Mouse (Mus musculus) erythroid progenitor cell, adult 5-6 weeks (primary cell): ENCODE results near the gene Iqcf5. TPM values are rescaled to one million over a fixed set of nuclear protein-coding genes. Genes with fewer than 3 reads are reported as not detected.

ENCODE experiments used
- ATAC-seq: replicated peaks from 2 replicates; pipeline ENCODE4 v1.8.0; 2016; ENCODE audit warnings: moderate number of reproducible peaks, mild to moderate bottlenecking, moderate TSS enrichment, inconsistent platforms; ENCODE audit not compliant: poor library complexity, low FRiP score, severe bottlenecking
- total RNA-seq, 2 experiments: library from RNA; stranded (forward) in 1 of 2; stranded (reverse) in 1 of 2; fragments of 150-400 nt in 1 of 2; fragments of 186-747, 209-891 nt in 1 of 2; gene quantifications; 2 replicates each; pipeline versions ENCODE4 v1.2.3 to v1.2.4; 2015 to 2017; ENCODE audit warnings: low replicate concordance in 2 of 2

The Iqcf5 gene
- total RNA-seq, 2 experiments from 2014 or later, result not detected

GRCm38 (mm10) chr9:106564025-106564424, 49.7 kb downstream of the Iqcf5 start:
- no peak for ATAC-seq

Other genes starting within 250 kb of the Iqcf5 start
- gene Poc1a, start 233.5 kb upstream of the Iqcf5 start, total RNA-seq (2015; ENCODE audit: low replicate concordance), result 28.1 and 28.9 TPM in 2 replicates
- gene Poc1a, start 233.5 kb upstream of the Iqcf5 start, total RNA-seq (2017; ENCODE audit: low replicate concordance), result 12.7 and 19.5 TPM in 2 replicates
- gene Dusp7, start 145.9 kb upstream of the Iqcf5 start, total RNA-seq (2015; ENCODE audit: low replicate concordance), result 13.3 and 19.3 TPM in 2 replicates
- gene Dusp7, start 145.9 kb upstream of the Iqcf5 start, total RNA-seq (2017; ENCODE audit: low replicate concordance), result 2.7 and 3.9 TPM in 2 replicates
- gene Rpl29, start 85.1 kb upstream of the Iqcf5 start, total RNA-seq (2015; ENCODE audit: low replicate concordance), result 733 and 902 TPM in 2 replicates
- gene Rpl29, start 85.1 kb upstream of the Iqcf5 start, total RNA-seq (2017; ENCODE audit: low replicate concordance), result 361 and 381 TPM in 2 replicates
- 2.9 TPM in 1 of 2 replicates, not detected in the other for gene Acy1, start 76.3 kb upstream of the Iqcf5 start, total RNA-seq (2015; ENCODE audit: low replicate concordance)
- 0.30 and 0.39 TPM in 2 replicates for gene Acy1, start 76.3 kb upstream of the Iqcf5 start, total RNA-seq (2017; ENCODE audit: low replicate concordance)
- 1.3 TPM in 1 of 2 replicates, not detected in the other for gene Abhd14b, start 67.1 kb upstream of the Iqcf5 start, total RNA-seq (2015; ENCODE audit: low replicate concordance)
- gene Abhd14b, start 67.1 kb upstream of the Iqcf5 start, total RNA-seq (2017; ENCODE audit: low replicate concordance), result 0.91 TPM in 1 of 2 replicates, not detected in the other
- 3.2 and 3.4 TPM in 2 replicates for gene Abhd14a, start 66.9 kb upstream of the Iqcf5 start, total RNA-seq (2015; ENCODE audit: low replicate concordance)
- gene Abhd14a, start 66.9 kb upstream of the Iqcf5 start, total RNA-seq (2017; ENCODE audit: low replicate concordance), result 0.77 and 2.0 TPM in 2 replicates
- 9.2 TPM in 1 of 2 replicates, not detected in the other for gene Pcbp4, start 61.3 kb upstream of the Iqcf5 start, total RNA-seq (2015; ENCODE audit: low replicate concordance)
- not detected in 2 replicates for gene Pcbp4, start 61.3 kb upstream of the Iqcf5 start, total RNA-seq (2017; ENCODE audit: low replicate concordance)
- gene Gpr62, start 48.6 kb upstream of the Iqcf5 start, total RNA-seq (2015; ENCODE audit: low replicate concordance), result not detected in 2 replicates
- gene Gpr62, start 48.6 kb upstream of the Iqcf5 start, total RNA-seq (2017; ENCODE audit: low replicate concordance), result not detected in 2 replicates
- not detected in 2 replicates for gene Rrp9, start 38.6 kb upstream of the Iqcf5 start, total RNA-seq (2015; ENCODE audit: low replicate concordance)
- gene Rrp9, start 38.6 kb upstream of the Iqcf5 start, total RNA-seq (2017; ENCODE audit: low replicate concordance), result 1.3 and 3.9 TPM in 2 replicates
- gene Parp3, start 37.6 kb upstream of the Iqcf5 start, total RNA-seq (2015; ENCODE audit: low replicate concordance), result 3.2 and 4.2 TPM in 2 replicates
- 2.3 and 3.3 TPM in 2 replicates for gene Parp3, start 37.6 kb upstream of the Iqcf5 start, total RNA-seq (2017; ENCODE audit: low replicate concordance)
- gene Iqcf1, start 14.6 kb upstream of the Iqcf5 start, total RNA-seq (2015; ENCODE audit: low replicate concordance), result not detected in 2 replicates
- not detected in 2 replicates for gene Iqcf1, start 14.6 kb upstream of the Iqcf5 start, total RNA-seq (2017; ENCODE audit: low replicate concordance)
- gene Iqcf3, start 47.1 kb downstream of the Iqcf5 start, total RNA-seq (2015; ENCODE audit: low replicate concordance), result not detected in 2 replicates
- not detected in 2 replicates for gene Iqcf3, start 47.1 kb downstream of the Iqcf5 start, total RNA-seq (2017; ENCODE audit: low replicate concordance)
- gene Iqcf4, start 56.4 kb downstream of the Iqcf5 start, total RNA-seq (2015; ENCODE audit: low replicate concordance), result not detected in 2 replicates
- gene Iqcf4, start 56.4 kb downstream of the Iqcf5 start, total RNA-seq (2017; ENCODE audit: low replicate concordance), result not detected in 2 replicates
- gene Iqcf6, start 112.0 kb downstream of the Iqcf5 start, total RNA-seq (2015; ENCODE audit: low replicate concordance), result not detected in 2 replicates
- not detected in 2 replicates for gene Iqcf6, start 112.0 kb downstream of the Iqcf5 start, total RNA-seq (2017; ENCODE audit: low replicate concordance)
- gene Grm2, start 141.5 kb downstream of the Iqcf5 start, total RNA-seq (2015; ENCODE audit: low replicate concordance), result not detected in 2 replicates
- gene Grm2, start 141.5 kb downstream of the Iqcf5 start, total RNA-seq (2017; ENCODE audit: low replicate concordance), result not detected in 2 replicates
- 5.0 and 12.2 TPM in 2 replicates for gene Tex264, start 171.4 kb downstream of the Iqcf5 start, total RNA-seq (2015; ENCODE audit: low replicate concordance)
- gene Tex264, start 171.4 kb downstream of the Iqcf5 start, total RNA-seq (2017; ENCODE audit: low replicate concordance), result 1.8 and 23.2 TPM in 2 replicates